Mouse (Mus musculus) kidney, adult 2 months (tissue): ENCODE results near the gene Slc25a45.

Source experiments
- CTCF ChIP-seq: fragments of 200-500 bp; conservative IDR thresholded peaks from 2 replicates; pipeline ENCODE4 v1.5.1; 2011; ENCODE audit warnings: low read depth, mild to moderate bottlenecking, control low read depth, low read length, moderate library complexity, mixed read lengths; ENCODE audit not compliant: insufficient read depth, insufficient read length
- POLR2A ChIP-seq: fragments of 200-500 bp; IDR thresholded peaks from one replicate; pipeline ENCODE4 v1.6.1; 2011; ENCODE audit warnings: low read depth, low read length, control low read depth

DNA sequence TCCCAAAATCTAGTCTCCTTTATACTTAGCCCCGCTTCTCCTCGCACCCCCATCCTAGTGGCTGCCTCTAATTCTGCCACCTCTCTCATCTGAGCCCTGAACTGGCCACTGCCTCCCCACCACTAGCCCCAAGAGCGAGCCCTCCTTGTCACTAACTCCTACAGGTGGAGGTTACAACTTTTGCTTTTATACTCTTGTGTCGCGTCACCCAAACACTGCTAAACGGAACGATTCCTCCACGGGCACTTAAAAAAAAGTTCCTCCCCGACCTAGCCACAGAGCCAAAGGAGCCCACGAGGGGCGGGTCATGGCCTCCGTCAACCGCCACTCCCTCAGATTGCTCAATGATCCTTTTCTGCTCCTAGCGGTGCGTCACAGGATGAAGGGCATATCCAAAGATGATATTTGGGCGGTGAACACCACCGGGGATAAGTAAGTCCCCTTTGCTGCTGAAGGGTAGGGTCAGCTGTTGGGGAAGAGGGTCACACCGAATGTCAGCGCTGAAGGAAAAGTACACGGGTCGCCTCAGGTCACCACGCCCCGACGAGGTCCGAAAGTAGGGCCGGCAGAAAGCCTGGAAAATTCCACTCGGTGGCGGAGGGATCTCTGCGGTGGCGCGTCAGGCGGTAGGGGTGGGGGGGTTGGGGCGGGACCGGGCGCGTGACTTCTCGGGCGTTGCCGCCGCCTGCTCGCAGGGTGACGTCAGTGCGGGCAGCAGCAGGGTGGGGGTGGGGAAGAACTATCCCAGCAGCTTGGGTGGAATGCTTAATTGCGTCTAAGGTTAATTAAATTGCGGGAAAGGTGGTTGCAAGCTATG, 32.1 kb upstream of the Slc25a45 start:
- peak; percentile 100 for TF ChIP-seq POLR2A
- TF ChIP-seq CTCF: 0 out of 2 replicates have a peak, but pooled peaks have one; percentile 16
